Mouse (Mus musculus): ENCODE data around the gene Olfr1484. TPM values are rescaled to one million over a fixed set of nuclear protein-coding genes. Genes with fewer than 3 reads are reported as not detected.
"Not testable (repeated sequence)": the region's sequence is repeated elsewhere in the genome, so short reads cannot be mapped to it uniquely, and the experiment has no call there.

Olfr1484 gene
- polyA plus RNA-seq (2015; fragmentation: Nextera tagmentation; extraction: Ambion mirVana), result not detected in 2 replicates

DNA sequence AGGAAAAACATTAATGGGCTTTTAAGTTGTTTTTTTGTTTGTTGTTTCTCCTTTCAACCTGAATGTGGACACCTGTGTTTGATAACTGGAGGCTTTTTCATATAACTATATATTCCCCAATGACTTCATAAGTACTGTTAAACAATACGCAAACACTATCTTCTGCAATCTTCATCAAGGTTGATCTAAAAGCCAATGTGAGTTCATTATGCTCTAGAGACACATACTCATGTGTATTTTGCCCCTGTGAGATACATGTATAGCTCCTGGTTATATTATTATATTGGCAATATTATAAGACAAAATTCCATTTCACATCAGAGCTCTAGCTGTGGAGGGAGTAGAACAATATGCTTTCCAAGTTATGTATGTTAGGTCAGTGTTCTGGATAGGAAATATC lies at the start of gene Olfr1484:
Olfr1484 (plus strand) TSS at position 301 of the 400 bp plus-strand sequence.
- Histone ChIP-seq H3K9me3 (peaks cover 6% of the 10 kb centered on the region; the same call in 1 of the 2 replicates), H3K9ac (no peak within 1 kb of the TSS), H3K27ac (no peak within 1 kb of the TSS), H3K4me2 (no peak within 1 kb of the TSS), H3K36me3 (replicated peaks) (no peaks in the 10 kb centered on the region), H3K27me3 (replicated peaks) (no peaks in the 10 kb centered on the region), H3K4me3 (no peak within 1 kb of the TSS), H3K4me1 (no peaks in the 10 kb centered on the region)
- ATAC-seq (replicated peaks), result no peak
- 92% methylated on average over 1 of the region's 1 CpGs for WGBS

DNA sequence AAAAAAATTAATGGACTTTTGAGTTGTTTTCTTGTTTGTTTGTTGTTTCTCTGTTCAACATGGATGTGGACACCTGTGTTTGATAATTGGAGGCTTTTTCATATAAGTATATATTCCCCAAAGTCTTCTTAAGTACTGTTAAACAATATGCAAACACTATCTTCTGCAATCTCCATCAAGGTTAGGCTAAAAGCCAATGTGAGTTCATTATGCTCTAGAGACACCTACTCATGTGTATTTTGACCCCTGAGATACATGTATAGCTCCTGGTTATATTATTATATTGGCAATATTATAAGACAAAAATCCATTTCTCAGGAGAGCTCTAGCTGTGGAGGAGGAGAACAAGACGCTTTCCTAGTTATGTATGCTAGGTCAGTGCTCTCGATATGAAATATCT lies 33.8 kb downstream of the Olfr1484 start, which contains the start of gene Olfr1487:
Olfr1487 (plus strand) TSS at position 301 of the 400 bp plus-strand sequence.
- not testable (repeated sequence) for H3K27me3 ChIP-seq (replicated peaks); ATAC-seq (replicated peaks); H3K36me3 ChIP-seq (replicated peaks); H3K4me2 ChIP-seq; H3K4me1 ChIP-seq; H3K4me3 ChIP-seq; H3K9ac ChIP-seq; H3K27ac ChIP-seq
- 86% methylated on average over 2 of the region's 2 CpGs for WGBS
- peaks cover 10% of the 10 kb centered on the region; the same call in 1 of the 2 replicates for H3K9me3 ChIP-seq

DNA sequence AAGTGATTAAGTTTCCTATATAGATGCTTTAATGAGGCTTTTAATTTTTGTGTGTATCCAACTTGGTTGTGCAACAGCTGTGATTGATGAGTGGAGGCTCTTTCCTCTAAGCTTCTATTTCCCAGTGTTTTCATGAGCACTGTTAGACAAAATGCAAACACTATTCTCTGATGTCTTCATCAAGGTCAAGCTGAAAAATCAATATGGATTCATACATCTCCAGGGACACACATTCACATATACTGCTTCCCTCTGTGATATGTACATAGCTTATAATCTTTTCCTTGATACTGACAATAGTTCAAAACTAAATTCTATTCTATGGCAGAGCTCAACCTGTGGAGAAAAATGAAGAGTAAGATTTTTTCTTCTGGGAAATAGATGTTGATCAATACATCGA lies 48.0 kb downstream of the Olfr1484 start, which contains the start of gene Olfr1489:
Olfr1489 (plus strand) TSS at position 301 of the 400 bp plus-strand sequence.
- Histone ChIP-seq H3K27me3 (replicated peaks) (no peaks in the 10 kb centered on the region), H3K9ac (no peak within 1 kb of the TSS), H3K27ac (no peak within 1 kb of the TSS), H3K4me3 (no peak within 1 kb of the TSS), H3K4me2 (no peak within 1 kb of the TSS), H3K4me1 (no peaks in the 10 kb centered on the region), H3K9me3 (no peaks in the 10 kb centered on the region; the same call in 1 of the 2 replicates), H3K36me3 (replicated peaks) (no peaks in the 10 kb centered on the region)
- WGBS, result 86% methylated on average over 1 of the region's 1 CpGs
- ATAC-seq (replicated peaks), result no peak

Small RNA genes lying within 50 kb of the gene (microRNA-seq; reads per million reads assigned to microRNA genes)
- gene Gm22323 (not detected), gene Gm23931 (not detected)

Other genes starting within 250 kb of the Olfr1484 start
- not detected in 2 replicates for gene Olfr1466, start 244.6 kb upstream of the Olfr1484 start, polyA plus RNA-seq (2015; fragmentation: Nextera tagmentation; extraction: Ambion mirVana)
- gene Olfr1467, start 221.3 kb upstream of the Olfr1484 start, polyA plus RNA-seq (2015; fragmentation: Nextera tagmentation; extraction: Ambion mirVana), result not detected in 2 replicates
- not detected in 2 replicates for gene Olfr1469, start 175.7 kb upstream of the Olfr1484 start, polyA plus RNA-seq (2015; fragmentation: Nextera tagmentation; extraction: Ambion mirVana)
- gene Olfr1471, start 140.1 kb upstream of the Olfr1484 start, polyA plus RNA-seq (2015; fragmentation: Nextera tagmentation; extraction: Ambion mirVana), result not detected in 2 replicates
- not detected in 2 replicates for gene Olfr1472, start 127.4 kb upstream of the Olfr1484 start, polyA plus RNA-seq (2015; fragmentation: Nextera tagmentation; extraction: Ambion mirVana)
- gene Olfr1474, start 113.9 kb upstream of the Olfr1484 start, polyA plus RNA-seq (2015; fragmentation: Nextera tagmentation; extraction: Ambion mirVana), result not detected in 2 replicates
- gene Olfr1475, start 103.3 kb upstream of the Olfr1484 start, polyA plus RNA-seq (2015; fragmentation: Nextera tagmentation; extraction: Ambion mirVana), result not detected in 2 replicates
- not detected in 2 replicates for gene Olfr1477, start 83.0 kb upstream of the Olfr1484 start, polyA plus RNA-seq (2015; fragmentation: Nextera tagmentation; extraction: Ambion mirVana)
- not detected in 2 replicates for gene Olfr1480, start 55.6 kb upstream of the Olfr1484 start, polyA plus RNA-seq (2015; fragmentation: Nextera tagmentation; extraction: Ambion mirVana)
- gene Olfr1487, start 33.9 kb downstream of the Olfr1484 start, polyA plus RNA-seq (2015; fragmentation: Nextera tagmentation; extraction: Ambion mirVana), result not detected in 2 replicates
- not detected in 2 replicates for gene Olfr1489, start 48.1 kb downstream of the Olfr1484 start, polyA plus RNA-seq (2015; fragmentation: Nextera tagmentation; extraction: Ambion mirVana)
- gene Olfr1490, start 67.6 kb downstream of the Olfr1484 start, polyA plus RNA-seq (2015; fragmentation: Nextera tagmentation; extraction: Ambion mirVana), result not detected in 2 replicates
- gene Olfr1491, start 113.8 kb downstream of the Olfr1484 start, polyA plus RNA-seq (2015; fragmentation: Nextera tagmentation; extraction: Ambion mirVana), result not detected in 2 replicates
- gene Olfr1493-ps1, start 139.8 kb downstream of the Olfr1484 start, polyA plus RNA-seq (2015; fragmentation: Nextera tagmentation; extraction: Ambion mirVana), result not detected in 2 replicates
- gene Olfr1494, start 156.2 kb downstream of the Olfr1484 start, polyA plus RNA-seq (2015; fragmentation: Nextera tagmentation; extraction: Ambion mirVana), result not detected in 2 replicates
- gene Olfr1495, start 181.1 kb downstream of the Olfr1484 start, polyA plus RNA-seq (2015; fragmentation: Nextera tagmentation; extraction: Ambion mirVana), result not detected in 2 replicates
- not detected in 2 replicates for gene Olfr1496, start 194.4 kb downstream of the Olfr1484 start, polyA plus RNA-seq (2015; fragmentation: Nextera tagmentation; extraction: Ambion mirVana)
- gene Olfr1497, start 214.7 kb downstream of the Olfr1484 start, polyA plus RNA-seq (2015; fragmentation: Nextera tagmentation; extraction: Ambion mirVana), result not detected in 2 replicates
- gene Olfr1499, start 235.9 kb downstream of the Olfr1484 start, polyA plus RNA-seq (2015; fragmentation: Nextera tagmentation; extraction: Ambion mirVana), result not detected in 2 replicates
- not detected in 2 replicates for gene Olfr1500, start 247.0 kb downstream of the Olfr1484 start, polyA plus RNA-seq (2015; fragmentation: Nextera tagmentation; extraction: Ambion mirVana)

Data from midbrain, embryonic 15.5 days (tissue).